Comparison of ENCODE assay signal across 11 mouse cellular contexts in genomic region chr5:115635536-115635935, GRCm38 (mm10). TPM values are rescaled to one million over a fixed set of nuclear protein-coding genes. Genes with fewer than 3 reads are reported as not detected.
DNase-seq lines count a peak whose midpoint lies in the region; ATAC-seq and TF ChIP-seq lines count a peak whose summit lies in the region.
"Had no signal": no experiment of that assay in that cellular context is flagged by ENCODE, and none has a peak within 500 bp of the region (broad histone marks: within the 10 kb centered on the region; RNA-seq: fewer than 3 reads in every experiment).

No protein-coding gene starts in this region.

- no peaks in the 10 kb centered on the region for H3K36me3 ChIP-seq in kidney, adult 2 months (ENCODE audit: control insufficient read depth, insufficient read depth, low read length)
- H3K36me3 ChIP-seq in kidney, embryonic 14.5 days (ENCODE audit: control insufficient read depth, insufficient read depth, low read length), result peaks cover 28% of the 10 kb centered on the region

- peak; percentile 23 for DNase-seq in kidney, adult 2 months
- peak; percentile 58 for DNase-seq in CD4-positive, CD25-positive, alpha-beta regulatory T cell, adult 2 months (ENCODE audit: low read depth, low spot score)
- DNase-seq in left cerebral cortex, adult 8-10 months (ENCODE audit: low spot score in 2 of 2), result no peak
- no peak for DNase-seq in right cerebral cortex, postnatal 14 days
- DNase-seq in adrenal gland, postnatal 14 days, result no peak
- DNase-seq: right cerebral cortex, postnatal 25 days had no signal

- H3K9me3 ChIP-seq in kidney, embryonic 14.5 days (ENCODE audit: control insufficient read depth, low read length), result no peaks in the 10 kb centered on the region
- H3K9me3 ChIP-seq: forebrain, embryonic 13.5 days had no signal

- H3K27ac ChIP-seq in kidney, adult 2 months (ENCODE audit: insufficient read depth, low read depth, low read length), result no peak overlapping the region
- H3K27ac ChIP-seq in kidney, embryonic 14.5 days (ENCODE audit: low read depth, low read length), result no peak overlapping the region
- H3K27ac ChIP-seq: forebrain, embryonic 13.5 days had no signal

- no peak for ATAC-seq in kidney, embryonic 14.5 days (ENCODE audit: low FRiP score, low TSS enrichment)
- peak; percentile 75 for ATAC-seq in granulocyte monocyte progenitor cell, adult 5-6 weeks (replicated peaks; ENCODE audit: poor library complexity, severe bottlenecking)
- ATAC-seq in monocyte, adult 5-6 weeks (replicated peaks; ENCODE audit: insufficient number of reproducible peaks, low FRiP score, low TSS enrichment, poor library complexity, severe bottlenecking), result peak; percentile 68
- ATAC-seq: forebrain, embryonic 13.5 days had no signal

- no peaks in the 10 kb centered on the region for H3K27me3 ChIP-seq in kidney, adult 2 months (replicated peaks; ENCODE audit: control insufficient read depth, insufficient read depth, low read length)
- H3K27me3 ChIP-seq in kidney, embryonic 14.5 days (ENCODE audit: control insufficient read depth, insufficient read depth, low read length), result no peaks in the 10 kb centered on the region
- H3K27me3 ChIP-seq: forebrain, embryonic 13.5 days had no signal

- H3K4me3 ChIP-seq in kidney, adult 2 months (ENCODE audit: insufficient read depth, low read depth, low read length), result no peak overlapping the region
- H3K4me3 ChIP-seq in kidney, embryonic 14.5 days (ENCODE audit: low read length), result no peak overlapping the region
- H3K4me3 ChIP-seq: forebrain, embryonic 13.5 days; myocyte had no signal

- H3K4me2 ChIP-seq in kidney, embryonic 14.5 days (replicated peaks; ENCODE audit: low read depth, low read length), result no peak overlapping the region
- H3K4me2 ChIP-seq: forebrain, embryonic 13.5 days had no signal

- peaks cover 19% of the 10 kb centered on the region for H3K4me1 ChIP-seq in kidney, adult 2 months (ENCODE audit: control insufficient read depth, insufficient read depth, low read length)
- peaks cover 10% of the 10 kb centered on the region for H3K4me1 ChIP-seq in kidney, embryonic 14.5 days (ENCODE audit: control insufficient read depth, insufficient read depth, low read length)

- TF ChIP-seq POLR2A in kidney, adult 2 months (IDR thresholded peaks at IDR 0.05; ENCODE audit: low read depth, low read length), result no peak

- WGBS in kidney, adult 2 months, result 43% methylated on average over 6 of the region's 6 CpGs
- WGBS in kidney, embryonic 14.5 days, result 71% methylated on average over 6 of the region's 6 CpGs

- H3K9ac ChIP-seq in kidney, embryonic 14.5 days (ENCODE audit: low read depth, low read length), result no peak overlapping the region
- H3K9ac ChIP-seq: forebrain, embryonic 13.5 days had no signal

- TF ChIP-seq CTCF in kidney, adult 2 months (conservative IDR thresholded peaks at IDR 0.05; ENCODE audit: insufficient read depth, insufficient read length, low read depth, low read length), result no peak

RNA-seq across cellular contexts. Expression of gene Rab35, which starts 3.8 kb away (rescaled TPM):
- polyA plus RNA-seq in kidney, adult 2 months (2012; rRNA removed), result 50.3 and 52.5 TPM in 2 replicates
- 17.7 and 18.6 TPM in 2 replicates for polyA plus RNA-seq in kidney, embryonic 14.5 days (2014; fragmentation: Nextera tagmentation; extraction: Ambion mirVana)
- 30.5 and 41.8 TPM in 2 replicates for total RNA-seq in granulocyte monocyte progenitor cell, adult 5-6 weeks (2014; fragmentation: Nextera tagmentation)
- 22.7 and 23.9 TPM in 2 replicates for total RNA-seq in granulocyte monocyte progenitor cell, adult 5-6 weeks (2017)
- total RNA-seq in monocyte, adult 5-6 weeks (2017), result 44.1 to 51.4 TPM (median 46.2 TPM) in 3 replicates
- total RNA-seq in left cerebral cortex, adult 8-10 months (2022), result 100 to 1,000 TPM in 2 of 4 experiments, 10 to 100 TPM in 2; 97.0 to 104 (median 99.4) TPM
- total RNA-seq in adrenal gland, postnatal 14 days (2021), result 55.3 and 59.5 TPM in 2 replicates

Comparison
In these comparisons a context has a peak if more than half of its experiments do, and no peak if none do; other contexts are left out.
1. DNase-seq: peak in kidney, adult 2 months (single experiment) and CD4-positive, CD25-positive, alpha-beta regulatory T cell, adult 2 months (single experiment); none in left cerebral cortex, adult 8-10 months (0 of 2), right cerebral cortex, postnatal 14 days (single experiment) and adrenal gland, postnatal 14 days (single experiment).